Mouse (Mus musculus) hindbrain, embryonic 12.5 days (tissue): Measurements from ENCODE around the gene Gngt2. TPM values are rescaled to one million over a fixed set of nuclear protein-coding genes. Genes with fewer than 3 reads are reported as not detected.
A peak's percentile ranks its signal among the peaks of the same experiment; 100 is the strongest.

Experiments
- ATAC-seq: fragments of 200-750 bp; cut with Nextera tagmentation; 2 replicates; pipeline ENCODE4 v1.8.0; 2017; ENCODE audit warnings: moderate TSS enrichment; ENCODE audit not compliant: low FRiP score
- H3K27ac ChIP-seq: fragments of 300-500 bp; sonication (generic); 2 replicates; pipeline ENCODE4 v1.5.1; 2016; ENCODE audit warnings: mild to moderate bottlenecking
- H3K27me3 ChIP-seq: fragments of 300-500 bp; sonication (generic); 2 replicates; pipeline ENCODE4 v1.6.1; 2016; ENCODE audit warnings: mild to moderate bottlenecking
- H3K36me3 ChIP-seq: fragments of 300-500 bp; sonication (generic); 2 replicates; pipeline ENCODE4 v1.6.1; 2016; ENCODE audit warnings: mild to moderate bottlenecking
- H3K4me1 ChIP-seq: fragments of 300-500 bp; sonication (generic); 2 replicates; pipeline ENCODE4 v1.6.1; 2016
- H3K4me2 ChIP-seq: fragments of 300-500 bp; sonication (generic); replicated peaks from 2 replicates; pipeline ENCODE4 v1.6.1; 2016; ENCODE audit warnings: mild to moderate bottlenecking
- H3K4me3 ChIP-seq: fragments of 300-500 bp; sonication (generic); 2 replicates; pipeline ENCODE4 v1.5.1; 2016; ENCODE audit warnings: mild to moderate bottlenecking
- H3K9ac ChIP-seq: fragments of 300-500 bp; sonication (generic); 2 replicates; pipeline ENCODE4 v1.6.1; 2016; ENCODE audit warnings: mild to moderate bottlenecking, moderate library complexity
- H3K9me3 ChIP-seq: fragments of 300-500 bp; sonication (generic); replicated peaks from 2 replicates; pipeline ENCODE4 v1.6.1; 2016; ENCODE audit warnings: mild to moderate bottlenecking
- WGBS: fragments of 180-500 bp; shearing (Covaris S2); methylation state at CpG from one replicate; pipeline ENCODE4 v1.1.7; 2016; 5-methylcytosine and 5-hydroxymethylcytosine counted together
- polyA plus RNA-seq: library from polyadenylated mRNA; unstranded; fragments of >200 nt; fragmentation: Nextera tagmentation; extraction: Ambion mirVana; gene quantifications from 2 replicates; pipeline ENCODE4 v1.2.1, GENCODE M21; 2016

The Gngt2 gene
- polyA plus RNA-seq, 1 experiment from 2014 or later: 7.9 TPM

DNA sequence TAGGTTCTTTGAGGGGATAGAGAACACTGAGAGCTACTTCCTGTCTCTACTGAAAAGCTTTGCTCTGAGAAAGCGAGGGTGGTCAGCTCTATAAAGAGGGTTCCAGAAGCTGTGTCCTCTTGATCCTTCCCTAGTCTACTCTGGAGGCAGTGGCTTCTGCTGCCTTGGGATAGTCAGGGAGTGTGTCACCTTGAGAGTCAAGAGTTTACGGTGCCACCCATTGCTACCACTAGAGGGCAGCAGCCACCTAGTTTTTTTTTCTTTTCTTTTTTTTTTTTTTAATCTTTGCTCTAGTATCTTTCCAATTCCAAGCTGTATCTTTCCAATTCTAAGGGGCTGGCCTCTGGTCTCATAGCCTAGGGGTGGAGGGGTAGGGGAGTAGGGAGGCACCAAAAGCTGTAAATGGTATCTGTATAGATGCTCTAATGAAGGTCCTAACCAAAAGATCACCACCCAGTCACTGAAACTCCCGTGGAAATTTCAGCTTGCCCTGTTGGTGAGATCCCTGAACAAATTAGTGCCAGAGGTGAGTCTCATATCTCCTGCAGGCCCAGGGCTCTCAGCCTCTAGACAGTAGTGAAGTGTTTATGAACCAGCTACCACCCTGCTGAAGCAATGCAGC is 9.4 kb upstream of the Gngt2 start:
- H3K4me3 ChIP-seq: no peak overlapping the region
- H3K36me3 ChIP-seq: no peaks in the 10 kb centered on the region
- H3K27me3 ChIP-seq: peaks cover 88% of the 10 kb centered on the region
- H3K9me3 ChIP-seq: no peaks in the 10 kb centered on the region
- H3K4me2 ChIP-seq: no peak overlapping the region
- no peak for ATAC-seq
- H3K4me1 ChIP-seq: peaks cover 26% of the 10 kb centered on the region
- no peak overlapping the region for H3K9ac ChIP-seq
- H3K27ac ChIP-seq: no peak overlapping the region
- WGBS: 19% methylated on average over 3 of the region's 3 CpGs

DNA sequence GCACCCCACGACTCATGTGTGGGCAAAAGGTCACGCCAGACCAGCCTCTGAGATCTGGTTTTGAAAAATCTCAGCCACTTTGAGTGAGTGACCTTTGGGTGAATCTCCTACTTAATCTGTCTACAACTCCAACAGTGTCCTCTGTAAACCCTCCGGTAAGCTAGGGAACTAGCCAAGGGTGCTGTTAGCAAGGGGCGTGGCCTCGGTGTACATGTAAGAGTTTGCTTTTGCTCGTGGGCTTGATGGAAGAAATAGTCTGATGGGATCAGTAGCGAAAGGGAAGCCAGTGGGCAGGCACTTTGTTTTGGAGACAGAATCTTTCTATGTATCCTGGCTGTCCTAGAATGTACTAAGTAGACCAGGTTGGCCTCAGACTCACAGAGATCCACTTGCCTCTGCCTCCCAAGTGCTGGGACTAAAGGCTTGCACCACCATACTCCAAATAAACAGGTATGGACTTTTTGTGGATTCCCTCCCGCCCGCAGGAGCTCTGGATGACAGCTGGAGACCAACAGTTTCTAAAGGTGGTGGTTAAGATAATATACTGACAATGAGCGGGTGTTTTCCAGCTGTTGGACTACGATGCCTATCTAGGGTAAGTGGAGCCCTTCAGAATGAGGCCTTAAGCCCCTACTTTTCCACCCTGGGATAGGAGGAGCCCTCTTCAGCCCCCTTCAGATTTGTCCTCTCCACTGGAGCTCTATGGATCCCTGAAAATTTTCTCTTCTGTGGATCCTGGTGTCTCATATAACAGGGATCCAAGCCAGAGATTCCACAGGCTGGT is 8.6 kb upstream of the Gngt2 start:
- no peak overlapping the region for H3K27ac ChIP-seq
- peaks cover 26% of the 10 kb centered on the region for H3K4me1 ChIP-seq
- no peak for ATAC-seq
- H3K36me3 ChIP-seq: no peaks in the 10 kb centered on the region
- H3K9me3 ChIP-seq: no peaks in the 10 kb centered on the region
- no peak overlapping the region for H3K4me2 ChIP-seq
- WGBS: 75% methylated on average over 11 of the region's 11 CpGs
- H3K9ac ChIP-seq: no peak overlapping the region
- no peak overlapping the region for H3K4me3 ChIP-seq
- peaks cover 90% of the 10 kb centered on the region for H3K27me3 ChIP-seq

DNA sequence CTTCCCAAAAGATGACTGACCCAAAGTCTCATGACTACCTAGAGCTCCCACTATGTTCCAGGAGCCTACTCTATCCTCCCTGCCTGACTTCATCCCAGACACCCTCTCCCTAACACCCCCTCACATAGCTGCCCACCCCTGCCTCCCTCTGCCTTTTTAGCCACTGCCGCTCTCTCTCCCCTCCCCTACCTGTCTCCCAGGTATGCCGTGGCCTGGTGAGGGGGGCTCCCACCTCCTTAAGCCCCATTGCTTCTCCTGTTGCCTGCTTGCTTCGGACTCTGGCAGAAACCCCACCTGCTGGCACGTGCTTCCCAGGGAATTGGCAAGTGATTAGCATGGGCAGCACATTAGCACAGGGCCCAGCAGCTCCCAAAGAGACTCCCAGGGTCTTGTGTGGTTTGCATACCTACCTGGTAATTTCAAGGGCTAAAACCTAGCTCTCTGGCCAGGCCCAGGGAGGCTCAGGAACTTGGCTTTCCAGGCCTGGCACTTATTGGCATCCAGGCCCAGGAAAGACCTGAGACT is 7.4 kb upstream of the Gngt2 start:
- no peak overlapping the region for H3K9ac ChIP-seq
- WGBS: 33% methylated on average over 4 of the region's 4 CpGs
- H3K27ac ChIP-seq: no peak overlapping the region
- H3K4me1 ChIP-seq: peaks cover 38% of the 10 kb centered on the region
- peaks cover 98% of the 10 kb centered on the region for H3K27me3 ChIP-seq
- H3K9me3 ChIP-seq: no peaks in the 10 kb centered on the region
- ATAC-seq: no peak
- H3K4me2 ChIP-seq: no peak overlapping the region
- no peaks in the 10 kb centered on the region for H3K36me3 ChIP-seq
- no peak overlapping the region for H3K4me3 ChIP-seq

DNA sequence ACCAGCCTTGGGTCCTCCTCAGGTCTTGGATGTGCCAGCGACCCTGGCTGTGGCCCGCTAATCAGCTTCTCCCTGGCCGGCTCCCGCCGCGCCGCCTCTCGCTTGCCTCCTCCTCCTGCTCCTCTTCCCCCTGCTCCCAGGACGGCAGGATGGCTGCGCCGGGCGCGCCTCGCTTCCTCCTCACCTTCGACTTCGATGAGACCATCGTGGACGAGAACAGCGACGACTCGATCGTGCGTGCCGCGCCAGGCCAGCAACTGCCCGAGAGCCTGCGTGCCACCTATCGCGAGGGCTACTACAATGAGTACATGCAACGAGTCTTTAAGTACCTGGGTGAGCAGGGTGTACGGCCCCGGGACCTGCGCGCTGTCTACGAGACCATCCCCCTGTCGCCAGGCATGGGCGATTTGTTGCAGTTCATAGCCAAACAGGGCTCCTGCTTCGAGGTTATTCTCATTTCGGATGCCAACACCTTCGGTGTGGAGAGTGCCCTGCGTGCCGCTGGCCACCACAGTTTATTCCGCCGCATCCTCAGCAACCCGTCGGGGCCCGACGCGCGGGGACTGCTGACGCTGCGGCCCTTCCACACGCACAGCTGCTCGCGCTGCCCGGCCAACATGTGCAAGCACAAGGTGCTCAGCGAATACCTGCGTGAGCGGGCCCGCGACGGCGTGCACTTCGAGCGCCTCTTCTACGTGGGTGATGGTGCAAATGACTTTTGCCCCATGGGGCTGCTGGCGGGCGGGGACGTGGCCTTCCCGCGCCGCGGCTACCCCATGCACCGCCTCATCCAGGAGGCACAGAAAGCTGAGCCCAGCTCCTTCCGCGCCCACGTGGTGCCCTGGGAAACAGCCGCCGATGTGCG is 6.4 kb upstream of the Gngt2 start:
- H3K4me2 ChIP-seq: peak overlapping the region; percentile 43
- peaks cover 98% of the 10 kb centered on the region for H3K27me3 ChIP-seq
- H3K4me1 ChIP-seq: peaks cover 38% of the 10 kb centered on the region
- H3K36me3 ChIP-seq: no peaks in the 10 kb centered on the region
- H3K27ac ChIP-seq: no peak overlapping the region
- peak overlapping the region; percentile 25 for H3K4me3 ChIP-seq
- 3% methylated on average over 80 of the region's 80 CpGs for WGBS
- H3K9me3 ChIP-seq: no peaks in the 10 kb centered on the region
- no peak overlapping the region for H3K9ac ChIP-seq
- no peak for ATAC-seq

DNA sequence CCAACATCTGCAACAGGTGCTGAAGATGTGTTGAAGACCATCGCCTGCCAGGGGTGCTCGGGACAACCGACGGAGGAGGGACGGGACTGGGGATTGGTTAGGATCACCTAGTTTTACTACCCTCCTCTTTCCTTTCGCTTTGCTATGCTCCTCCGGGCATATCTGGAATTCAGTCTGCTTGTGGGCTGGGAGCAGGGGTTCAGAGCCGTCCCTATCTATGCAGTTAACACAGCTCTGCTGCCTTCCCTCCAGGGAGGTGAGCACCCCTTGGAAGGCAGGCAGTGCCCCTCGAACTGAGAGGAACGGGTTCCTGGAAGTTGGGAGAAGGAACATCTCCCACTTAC is 5.8 kb upstream of the Gngt2 start:
- Histone ChIP-seq H3K4me2 (peak overlapping the region; percentile 43), H3K27ac (no peak overlapping the region), H3K9me3 (no peaks in the 10 kb centered on the region), H3K9ac (no peak overlapping the region), H3K4me1 (peaks cover 38% of the 10 kb centered on the region), H3K36me3 (no peaks in the 10 kb centered on the region), H3K4me3 (peak overlapping the region; percentile 25), H3K27me3 (peaks cover 98% of the 10 kb centered on the region)
- 5% methylated on average over 10 of the region's 10 CpGs for WGBS
- ATAC-seq: no peak

DNA sequence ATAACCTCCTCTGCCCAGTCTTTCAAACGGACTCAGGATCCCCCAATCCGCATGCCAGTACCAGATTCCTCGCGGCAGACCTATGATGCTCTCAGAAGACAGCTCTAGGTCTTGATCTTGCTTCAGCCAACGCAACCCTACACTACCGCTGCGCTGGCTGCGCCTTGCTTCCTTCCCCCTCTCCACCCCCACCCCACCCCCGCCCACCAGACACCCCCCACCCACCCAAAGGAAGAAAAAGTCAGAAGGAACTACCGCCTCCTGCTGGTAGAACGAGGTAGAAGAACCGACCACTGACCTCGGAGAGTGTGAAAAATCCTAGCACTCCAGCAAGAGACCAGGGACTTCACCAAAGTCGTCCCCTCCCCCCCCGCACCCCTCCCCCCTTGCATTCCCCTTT is 5.4 kb upstream of the Gngt2 start:
- Histone ChIP-seq H3K4me1 (peaks cover 38% of the 10 kb centered on the region), H3K27ac (no peak overlapping the region), H3K9me3 (no peaks in the 10 kb centered on the region), H3K36me3 (no peaks in the 10 kb centered on the region), H3K4me3 (peak overlapping the region; percentile 25; the same call in 1 of the 2 replicates), H3K9ac (no peak overlapping the region), H3K4me2 (peak overlapping the region; percentile 43; the same call in 1 of the 2 replicates), H3K27me3 (peaks cover 98% of the 10 kb centered on the region)
- WGBS: 3% methylated on average over 14 of the region's 15 CpGs
- no peak for ATAC-seq

DNA sequence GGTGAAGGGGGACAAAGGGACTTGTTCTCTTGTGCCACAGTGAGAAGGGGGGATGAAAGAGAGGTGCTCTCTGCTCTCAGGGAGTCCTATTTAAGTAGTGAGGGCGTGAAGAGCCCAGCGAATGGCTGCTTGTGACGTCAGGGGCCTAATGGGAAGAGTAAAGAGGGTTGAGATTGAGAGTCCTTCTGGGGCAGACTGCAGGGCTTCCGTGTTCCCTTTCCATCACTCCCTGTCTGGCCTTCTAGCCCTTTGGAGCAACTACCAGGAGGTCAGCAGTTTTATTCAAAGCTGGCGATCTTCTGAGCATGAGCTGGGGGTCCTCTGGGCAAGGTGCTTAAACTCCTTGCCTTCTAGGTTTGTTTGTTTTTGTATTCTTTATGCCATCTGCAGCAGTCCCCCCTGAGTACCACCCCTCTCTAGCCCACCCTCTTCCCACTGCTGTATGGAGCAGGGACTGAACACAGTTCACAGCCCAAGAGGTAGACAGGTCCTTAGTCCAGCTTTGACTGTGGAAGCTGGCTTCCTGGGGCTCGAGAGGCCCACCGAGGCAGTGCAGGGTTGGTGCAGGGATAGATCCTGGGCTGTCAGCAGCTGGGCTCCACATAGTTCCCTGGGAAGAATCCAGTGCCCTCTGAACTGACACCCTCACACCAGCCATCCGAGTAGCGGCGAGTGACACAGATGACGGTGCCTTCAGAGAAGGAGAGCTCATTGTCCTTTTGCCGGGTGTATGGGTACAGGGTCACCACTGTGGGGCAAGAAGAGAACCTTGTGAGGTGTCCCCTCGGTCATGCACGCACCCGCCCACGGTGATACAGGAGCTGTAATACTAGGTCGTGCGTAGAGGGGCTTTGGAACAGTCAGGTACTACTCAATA is 4.6 kb upstream of the Gngt2 start:
- Histone ChIP-seq H3K27me3 (peaks cover 96% of the 10 kb centered on the region), H3K4me3 (no peak overlapping the region), H3K9ac (no peak overlapping the region), H3K27ac (no peak overlapping the region), H3K4me2 (no peak overlapping the region), H3K9me3 (no peaks in the 10 kb centered on the region), H3K36me3 (no peaks in the 10 kb centered on the region), H3K4me1 (peaks cover 43% of the 10 kb centered on the region)
- 36% methylated on average over 18 of the region's 18 CpGs for WGBS
- no peak for ATAC-seq

DNA sequence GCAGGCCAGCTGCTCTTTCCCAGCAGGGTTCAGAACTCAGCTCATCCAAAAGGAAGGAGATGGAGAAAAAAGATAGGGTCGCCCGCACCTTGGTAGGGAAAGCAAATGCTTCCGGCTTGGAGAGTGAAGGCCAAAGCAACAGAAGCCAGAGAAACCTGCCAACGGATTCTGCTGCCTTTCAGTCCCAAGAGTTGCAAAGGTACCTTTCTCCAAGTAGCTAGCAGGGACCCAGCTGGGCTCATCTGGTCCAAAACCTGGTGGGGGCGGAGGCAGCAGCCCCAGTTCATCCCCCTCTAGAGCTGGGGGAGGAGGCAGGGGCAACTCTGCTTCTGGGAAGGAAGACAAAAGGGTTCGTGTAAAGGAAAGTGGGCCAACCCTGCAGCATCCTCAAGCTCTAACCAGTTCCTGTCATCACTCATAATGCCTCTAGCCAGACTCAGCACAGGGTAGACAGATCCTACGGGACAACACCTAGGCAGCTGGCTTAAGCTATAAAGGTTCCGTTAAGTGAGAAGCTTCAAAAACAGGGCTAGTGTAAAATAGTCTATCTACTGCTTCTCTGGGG is 3.9 kb upstream of the Gngt2 start:
- Histone ChIP-seq H3K27me3 (peaks cover 92% of the 10 kb centered on the region), H3K27ac (no peak overlapping the region), H3K4me3 (no peak overlapping the region), H3K4me1 (peaks cover 44% of the 10 kb centered on the region), H3K36me3 (no peaks in the 10 kb centered on the region), H3K9me3 (no peaks in the 10 kb centered on the region), H3K9ac (no peak overlapping the region), H3K4me2 (no peak overlapping the region)
- WGBS: 27% methylated on average over 8 of the region's 8 CpGs
- no peak for ATAC-seq

DNA sequence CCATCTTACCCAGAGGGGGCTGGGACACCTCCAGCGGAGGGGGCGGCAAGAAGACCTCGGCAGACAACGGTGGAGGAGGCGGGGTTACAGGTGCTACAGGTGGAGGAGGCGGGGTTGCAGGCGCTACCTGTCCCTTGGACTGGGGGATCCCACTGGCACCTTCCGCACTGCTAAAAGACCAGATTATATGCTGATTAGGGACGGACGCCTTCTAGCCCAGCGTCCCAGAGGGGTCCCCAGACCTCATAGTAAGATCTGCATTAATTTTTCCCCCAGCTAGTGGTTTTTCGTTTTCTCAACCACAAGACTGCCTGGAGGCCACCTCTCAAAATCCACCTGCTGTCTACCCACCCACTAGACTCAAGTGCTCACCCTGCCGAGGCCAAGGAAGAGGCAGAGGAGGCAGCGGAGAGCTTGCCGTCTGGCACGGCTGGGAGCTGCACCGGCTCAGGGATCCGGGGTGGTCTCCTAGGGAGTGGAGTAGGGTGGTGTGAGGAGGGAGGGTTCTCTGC is 3.3 kb upstream of the Gngt2 start:
- Histone ChIP-seq H3K4me3 (no peak overlapping the region), H3K27me3 (peaks cover 86% of the 10 kb centered on the region), H3K9me3 (no peaks in the 10 kb centered on the region), H3K9ac (no peak overlapping the region; the same call in 1 of the 2 replicates), H3K27ac (no peak overlapping the region), H3K4me2 (peak overlapping the region; percentile 19; the same call in 1 of the 2 replicates), H3K4me1 (peaks cover 44% of the 10 kb centered on the region), H3K36me3 (no peaks in the 10 kb centered on the region)
- 10% methylated on average over 18 of the region's 18 CpGs for WGBS
- no peak for ATAC-seq

DNA sequence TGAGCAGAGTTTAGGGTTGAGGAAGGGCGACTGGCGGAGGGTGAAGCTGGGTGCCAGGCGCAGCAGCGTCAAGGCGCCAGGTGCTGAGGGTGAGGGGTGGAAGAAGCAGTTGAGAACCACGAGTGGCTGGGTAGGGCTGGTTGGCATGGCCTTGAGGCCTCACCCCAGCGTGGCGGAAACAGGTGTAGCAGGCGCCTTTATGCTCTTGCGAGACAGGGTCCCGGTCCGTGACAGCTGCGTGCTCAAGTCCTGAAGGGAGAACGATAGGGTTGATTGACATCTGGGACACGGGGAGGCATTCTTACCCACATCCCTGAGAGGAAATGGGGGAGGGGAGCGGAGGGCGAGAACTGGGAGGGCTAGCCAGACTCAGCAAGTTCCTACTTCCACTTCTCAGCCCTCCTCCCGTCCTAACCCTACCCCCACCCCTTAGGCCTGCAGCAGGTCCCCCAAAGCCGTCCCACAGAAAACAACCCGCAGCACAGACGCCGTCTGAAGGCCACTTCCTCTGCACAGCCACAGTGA is 2.8 kb upstream of the Gngt2 start:
- ATAC-seq: no peak; the same call in 1 of the 2 replicates
- no peaks in the 10 kb centered on the region for H3K36me3 ChIP-seq
- no peak overlapping the region for H3K4me3 ChIP-seq
- no peak overlapping the region for H3K27ac ChIP-seq
- 5% methylated on average over 22 of the region's 22 CpGs for WGBS
- peaks cover 81% of the 10 kb centered on the region for H3K27me3 ChIP-seq
- H3K9me3 ChIP-seq: no peaks in the 10 kb centered on the region
- H3K4me1 ChIP-seq: peaks cover 44% of the 10 kb centered on the region
- H3K9ac ChIP-seq: no peak overlapping the region; the same call in 1 of the 2 replicates
- H3K4me2 ChIP-seq: peak overlapping the region; percentile 19; the same call in 1 of the 2 replicates
